Mouse (Mus musculus) liver, postnatal 0 days (tissue): ENCODE measurements around the gene Tnik.

Source experiments
- CTCF ChIP-seq: sonication (generic); IDR thresholded peaks from 2 replicates; pipeline ENCODE4 v1.5.1; 2016; ENCODE audit warnings: antibody characterized with exemption, low read depth
- EP300 ChIP-seq: IDR thresholded peaks from 2 replicates; pipeline ENCODE4 v1.6.1; 2016; ENCODE audit warnings: antibody characterized with exemption, low read depth, mild to moderate bottlenecking

DNA sequence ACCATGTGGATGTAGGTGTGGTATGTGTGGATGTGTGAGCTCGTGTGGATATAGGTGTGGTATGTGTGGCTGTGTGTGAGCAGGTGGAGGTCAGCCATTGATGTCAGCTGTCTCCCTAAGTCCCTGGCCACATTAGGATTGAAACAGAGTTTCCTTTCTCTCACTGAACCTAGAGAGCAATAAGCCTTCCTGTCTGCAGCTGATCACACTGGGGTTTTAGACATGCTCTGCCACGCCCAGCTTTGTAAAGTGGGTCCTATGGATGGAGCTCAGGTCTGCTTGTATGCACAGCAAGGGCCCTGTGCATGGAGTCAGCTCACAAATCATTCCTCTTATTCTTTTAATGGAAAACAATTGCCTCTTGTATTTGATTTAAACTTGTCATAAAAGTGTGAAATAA is 95.4 kb downstream of the Tnik start:
- TF ChIP-seq CTCF (no peak), EP300 (no peak)
